Mouse (Mus musculus) heart, adult 2 months (tissue): ENCODE data around the gene Eif3d. TPM values are rescaled to one million over a fixed set of nuclear protein-coding genes. Genes with fewer than 3 reads are reported as not detected.

Experiments
- DNase-seq, 2 experiments: peaks; one replicate each; pipeline ENCODE4 v3.0.0; 2021
- H3K27ac ChIP-seq: fragments of 200-600 bp; 2 replicates; pipeline ENCODE4 v1.8.1; 2022
- H3K27me3 ChIP-seq: fragments of 200-500 bp; 2 replicates; pipeline ENCODE4 v1.6.1; 2012; ENCODE audit warnings: mild to moderate bottlenecking, low read length, inconsistent platforms, mixed read lengths; ENCODE audit not compliant: control insufficient read depth, insufficient read depth
- H3K36me3 ChIP-seq: fragments of 200-500 bp; 2 replicates; pipeline ENCODE4 v1.6.1; 2012; ENCODE audit warnings: low read length, inconsistent platforms; ENCODE audit not compliant: control insufficient read depth, insufficient read depth
- H3K4me1 ChIP-seq: fragments of 200-500 bp; 2 replicates; pipeline ENCODE4 v1.6.1; 2011; ENCODE audit warnings: low read length; ENCODE audit not compliant: control insufficient read depth, insufficient read depth
- H3K4me3 ChIP-seq: fragments of 200-600 bp; 2 replicates; pipeline ENCODE4 v1.8.1; 2022
- H3K79me2 ChIP-seq: fragments of 200-500 bp; replicated peaks from 2 replicates; pipeline ENCODE4 v1.6.1; 2012; ENCODE audit warnings: mild to moderate bottlenecking, inconsistent platforms, low read length, moderate library complexity, mixed read lengths; ENCODE audit not compliant: control insufficient read depth, insufficient read depth
- H3K9ac ChIP-seq: fragments of 200-500 bp; 2 replicates; pipeline ENCODE4 v1.6.1; 2012; ENCODE audit warnings: low read depth, mild to moderate bottlenecking, control low read depth, inconsistent platforms, low read length, mixed read lengths
- CTCF ChIP-seq: fragments of 200-600 bp; IDR thresholded peaks from 2 replicates; pipeline ENCODE4 v1.8.1; 2022; ENCODE audit warnings: antibody characterized with exemption, mild to moderate bottlenecking, moderate library complexity
- EP300 ChIP-seq: fragments of 200-500 bp; IDR thresholded peaks from 2 replicates; pipeline ENCODE4 v1.6.1; 2011; ENCODE audit warnings: low read depth, low read length, control low read depth; ENCODE audit not compliant: insufficient read depth
- POLR2A ChIP-seq: fragments of 200-500 bp; IDR thresholded peaks from 2 replicates; pipeline ENCODE4 v1.6.1; 2011; ENCODE audit warnings: mild to moderate bottlenecking, low read depth, low read length, control low read depth; ENCODE audit not compliant: insufficient read depth
- WGBS: fragments of 180-500 bp; shearing (Covaris S2); methylation state at CpG from one replicate; pipeline ENCODE4 v1.1.7; 2018; 5-methylcytosine and 5-hydroxymethylcytosine counted together
- intact Hi-C: fragments of 180-260 bp; cut with DNase I; formaldehyde crosslinking; loops from one replicate; pipeline ENCODE4 v1.15.1; 2025
- polyA plus RNA-seq: library from polyadenylated mRNA; depleted of rRNA; stranded (reverse); fragments of >200 nt; gene quantifications from 2 replicates; pipeline ENCODE4 v1.2.3, GENCODE M21; 2012; rRNA removed
- total RNA-seq, 2 experiments: library from RNA; stranded (reverse); gene quantifications; 2 replicates each; pipeline ENCODE4 v1.2.3; 2021

The Eif3d gene
- total and polyA plus RNA-seq, 3 experiments = 62.6 to 87.6 (median 64.4) TPM

DNA sequence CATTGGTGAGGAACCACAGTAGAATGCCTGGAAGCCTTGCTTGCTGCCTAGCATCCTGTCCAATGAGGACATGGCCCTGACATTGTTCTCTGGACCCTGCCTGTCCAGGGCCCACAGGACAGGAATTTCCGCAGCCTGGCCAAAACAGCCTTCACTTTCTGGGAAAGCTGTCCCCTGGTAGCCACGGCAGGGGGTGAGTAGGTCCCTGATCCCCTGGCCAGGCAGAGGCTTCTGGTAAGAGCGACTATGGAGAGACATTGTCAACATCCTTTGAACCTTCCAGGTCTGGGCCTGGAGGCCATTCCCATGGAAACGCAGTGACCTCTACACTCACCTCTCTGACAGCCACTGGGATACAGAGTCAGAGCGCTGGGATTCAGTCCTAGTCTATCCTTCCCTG, 58.6 kb downstream of the Eif3d start:
- H3K9ac ChIP-seq = no peak overlapping the region

GRCm38 (mm10) chr15:77911065-77911464, 59.5 kb downstream of the Eif3d start:
- intact Hi-C loops = loop anchor here (5.0 kb wide), 2 partner anchors 54 to 74 kb away; no protein-coding TSS in a partner anchor
- H3K79me2 ChIP-seq = no peaks in the 10 kb centered on the region
- peak in 1 of 2 experiments; percentile 60 for DNase-seq
- H3K27ac ChIP-seq = peak overlapping the region; percentile 81
- TF ChIP-seq EP300 = no peak
- no peak for TF ChIP-seq CTCF
- TF ChIP-seq POLR2A = no peak
- H3K36me3 ChIP-seq = no peaks in the 10 kb centered on the region
- no peak overlapping the region for H3K9ac ChIP-seq
- 8% methylated on average over 2 of the region's 2 CpGs for WGBS
- H3K4me1 ChIP-seq = peaks cover 22% of the 10 kb centered on the region
- no peaks in the 10 kb centered on the region for H3K27me3 ChIP-seq
- H3K4me3 ChIP-seq = no peak overlapping the region

More for the DNA sequence above, 58.6 kb downstream of the Eif3d start:
- WGBS = 53% methylated on average over 5 of the region's 5 CpGs
- intact Hi-C loops = loop anchor here (5.0 kb wide), 2 partner anchors 55 to 75 kb away; no protein-coding TSS in a partner anchor
- no peaks in the 10 kb centered on the region for H3K79me2 ChIP-seq
- H3K27me3 ChIP-seq = no peaks in the 10 kb centered on the region
- H3K4me3 ChIP-seq = no peak overlapping the region
- H3K4me1 ChIP-seq = peaks cover 18% of the 10 kb centered on the region
- TF ChIP-seq POLR2A (0 out of 2 replicates have a peak, but pooled peaks have one; percentile 44), EP300 (peak; percentile 78), CTCF (no peak)
- DNase-seq = peak; percentile 55 to 60
- H3K27ac ChIP-seq = peak overlapping the region; percentile 81
- H3K36me3 ChIP-seq = no peaks in the 10 kb centered on the region

Other genes starting within 250 kb of the Eif3d start
- not detected for gene Apol9b, start 241.8 kb downstream of the Eif3d start, total RNA-seq
- 0.53 and 1.7 TPM in 2 replicates for gene Apol9b, start 241.8 kb downstream of the Eif3d start, polyA plus RNA-seq
- under 1 TPM in 1 of 2 experiments, not detected in 1; 0.55 TPM for gene Apol8, start 213.8 kb downstream of the Eif3d start, total RNA-seq
- 0.06 TPM in 1 of 2 replicates, not detected in the other for gene Apol8, start 213.8 kb downstream of the Eif3d start, polyA plus RNA-seq
- 100 to 1,000 TPM in 1 of 2 experiments, 10 to 100 TPM in 1; 88.3 to 111 TPM for gene Myh9, start 128.6 kb downstream of the Eif3d start, total RNA-seq
- 30.4 and 46.8 TPM in 2 replicates for gene Myh9, start 128.6 kb downstream of the Eif3d start, polyA plus RNA-seq
- 100 to 1,000 TPM; 260 to 299 TPM for gene Txn2, start 41.8 kb downstream of the Eif3d start, total RNA-seq
- 403 and 411 TPM in 2 replicates for gene Txn2, start 41.8 kb downstream of the Eif3d start, polyA plus RNA-seq
- under 1 TPM; 0.39 to 0.84 TPM for gene Foxred2, start 14.1 kb downstream of the Eif3d start, total RNA-seq
- 0.96 and 1.1 TPM in 2 replicates for gene Foxred2, start 14.1 kb downstream of the Eif3d start, polyA plus RNA-seq
- not detected for gene Cacng2, start 149.2 kb upstream of the Eif3d start, total RNA-seq
- 0.03 TPM in 1 of 2 replicates, not detected in the other for gene Cacng2, start 149.2 kb upstream of the Eif3d start, polyA plus RNA-seq
- gene Ift27, start 203.3 kb upstream of the Eif3d start, total RNA-seq = 10 to 100 TPM in 1 of 2 experiments, 1 to 10 TPM in 1; 9.3 to 10.0 TPM
- gene Ift27, start 203.3 kb upstream of the Eif3d start, polyA plus RNA-seq = 22.6 and 22.8 TPM in 2 replicates
- gene Pvalb, start 235.6 kb upstream of the Eif3d start, total RNA-seq = under 1 TPM; 0.44 to 0.77 TPM
- 0.37 and 0.56 TPM in 2 replicates for gene Pvalb, start 235.6 kb upstream of the Eif3d start, polyA plus RNA-seq